Mouse (Mus musculus): ENCODE results near the gene Hspe1. TPM values are rescaled to one million over a fixed set of nuclear protein-coding genes. Genes with fewer than 3 reads are reported as not detected.

Gene Hspe1
- polyA plus RNA-seq, 1 experiment from 2014 or later, result 435 TPM

- no peak overlapping the region for H3K4me3 ChIP-seq (ENCODE audit: low read depth, low read length)
Measured at GRCm38 (mm10) chr1:55129716-55130115, 41.8 kb downstream of the Hspe1 start.

GRCm38 (mm10) chr1:55130190-55130916 is 42.4 kb downstream of the Hspe1 start:
- H3K4me1 ChIP-seq (ENCODE audit: insufficient read depth), result peaks cover 16% of the 10 kb centered on the region
- ATAC-seq (ENCODE audit: insufficient read depth) (no peak), DNase-seq (no peak)
- peak overlapping the region; percentile 73 for H3K4me2 ChIP-seq
- no peaks in the 10 kb centered on the region for H3K27me3 ChIP-seq (ENCODE audit: insufficient read depth, low read length)
- peak overlapping the region; percentile 98 for H3K27ac ChIP-seq (ENCODE audit: low read depth)
- no peak for TF ChIP-seq CTCF (IDR thresholded peaks at IDR 0.05; ENCODE audit: low read depth)
- H3K9me3 ChIP-seq (ENCODE audit: low read depth, low read length), result no peaks in the 10 kb centered on the region
- no peaks in the 10 kb centered on the region for H3K36me3 ChIP-seq (ENCODE audit: insufficient read depth)
- peak overlapping the region; percentile 97 for H3K4me3 ChIP-seq (ENCODE audit: low read depth, low read length)
- H3K9ac ChIP-seq, result peak overlapping the region; percentile 53
- WGBS, result 58% methylated on average over 10 of the region's 10 CpGs

More at GRCm38 (mm10) chr1:55129716-55130115, 41.8 kb downstream of the Hspe1 start:
- Histone ChIP-seq H3K4me2 (no peak overlapping the region), H3K27ac (ENCODE audit: low read depth) (no peak overlapping the region), H3K36me3 (ENCODE audit: insufficient read depth) (no peaks in the 10 kb centered on the region), H3K27me3 (ENCODE audit: insufficient read depth, low read length) (no peaks in the 10 kb centered on the region), H3K4me1 (ENCODE audit: insufficient read depth) (peaks cover 16% of the 10 kb centered on the region), H3K9me3 (ENCODE audit: low read depth, low read length) (no peaks in the 10 kb centered on the region), H3K9ac (no peak overlapping the region)
- TF ChIP-seq CTCF (IDR thresholded peaks at IDR 0.05; ENCODE audit: low read depth), result no peak
- ATAC-seq (ENCODE audit: insufficient read depth) (no peak), DNase-seq (no peak)
- 90% methylated on average over 5 of the region's 5 CpGs for WGBS

- H3K4me2 ChIP-seq, result peak within 1 kb of the TSS; percentile 73
- DNase-seq (peak; percentile 97), ATAC-seq (ENCODE audit: insufficient read depth) (peak; percentile 97)
- H3K4me3 ChIP-seq (ENCODE audit: low read depth, low read length), result peak within 1 kb of the TSS; percentile 97
- H3K27me3 ChIP-seq (ENCODE audit: insufficient read depth, low read length), result no peaks in the 10 kb centered on the region
- H3K9ac ChIP-seq, result peak within 1 kb of the TSS; percentile 99
- peak within 1 kb of the TSS; percentile 98 for H3K27ac ChIP-seq (ENCODE audit: low read depth)
- peaks cover 5% of the 10 kb centered on the region; the same call in 1 of the 2 replicates for H3K36me3 ChIP-seq (ENCODE audit: insufficient read depth)
- WGBS, result under 1% methylated on average over 41 of the region's 42 CpGs
- no peak for TF ChIP-seq CTCF (IDR thresholded peaks at IDR 0.05; ENCODE audit: low read depth)
- no peaks in the 10 kb centered on the region for H3K9me3 ChIP-seq (ENCODE audit: low read depth, low read length)
- peaks cover 16% of the 10 kb centered on the region for H3K4me1 ChIP-seq (ENCODE audit: insufficient read depth)
Measured at GRCm38 (mm10) chr1:55130943-55131401, 43.0 kb downstream of the Hspe1 start, which contains the start of gene Mob4. Mob4 (plus strand) TSS chr1:55131231.

- WGBS, result under 1% methylated on average over 47 of the region's 47 CpGs
- Histone ChIP-seq H3K4me3 (ENCODE audit: low read depth, low read length) (peak overlapping the region; percentile 97), H3K27ac (ENCODE audit: low read depth) (peak overlapping the region; percentile 98), H3K9me3 (ENCODE audit: low read depth, low read length) (no peaks in the 10 kb centered on the region), H3K27me3 (ENCODE audit: insufficient read depth, low read length) (no peaks in the 10 kb centered on the region), H3K4me2 (peak overlapping the region; percentile 73), H3K9ac (peak overlapping the region; percentile 99), H3K4me1 (ENCODE audit: insufficient read depth) (peaks cover 16% of the 10 kb centered on the region), H3K36me3 (ENCODE audit: insufficient read depth) (peaks cover 5% of the 10 kb centered on the region; the same call in 1 of the 2 replicates)
- no peak for DNase-seq
- peak; percentile 86 for ATAC-seq (ENCODE audit: insufficient read depth)
- TF ChIP-seq CTCF (IDR thresholded peaks at IDR 0.05; ENCODE audit: low read depth), result no peak
Measured at GRCm38 (mm10) chr1:55131424-55132014, 43.6 kb downstream of the Hspe1 start.

GRCm38 (mm10) chr1:55132308-55132707 is 44.4 kb downstream of the Hspe1 start:
- Histone ChIP-seq H3K27me3 (ENCODE audit: insufficient read depth, low read length) (no peaks in the 10 kb centered on the region), H3K4me2 (peak overlapping the region; percentile 73), H3K4me3 (ENCODE audit: low read depth, low read length) (peak overlapping the region; percentile 97), H3K9ac (peak overlapping the region; percentile 99), H3K36me3 (ENCODE audit: insufficient read depth) (peaks cover 5% of the 10 kb centered on the region; the same call in 1 of the 2 replicates), H3K27ac (ENCODE audit: low read depth) (no peak overlapping the region), H3K9me3 (ENCODE audit: low read depth, low read length) (no peaks in the 10 kb centered on the region), H3K4me1 (ENCODE audit: insufficient read depth) (peaks cover 16% of the 10 kb centered on the region)
- 54% methylated on average over 4 of the region's 4 CpGs for WGBS
- no peak for TF ChIP-seq CTCF (IDR thresholded peaks at IDR 0.05; ENCODE audit: low read depth)
- DNase-seq (no peak), ATAC-seq (ENCODE audit: insufficient read depth) (no peak)

GRCm38 (mm10) chr1:55133173-55133572 is 45.2 kb downstream of the Hspe1 start:
- Histone ChIP-seq H3K9ac (no peak overlapping the region), H3K27ac (ENCODE audit: low read depth) (no peak overlapping the region), H3K4me1 (ENCODE audit: insufficient read depth) (peaks cover 16% of the 10 kb centered on the region), H3K4me3 (ENCODE audit: low read depth, low read length) (no peak overlapping the region), H3K9me3 (ENCODE audit: low read depth, low read length) (no peaks in the 10 kb centered on the region), H3K4me2 (peak overlapping the region; percentile 27; the same call in 1 of the 2 replicates), H3K36me3 (ENCODE audit: insufficient read depth) (peaks cover 9% of the 10 kb centered on the region), H3K27me3 (ENCODE audit: insufficient read depth, low read length) (no peaks in the 10 kb centered on the region)
- no peak for TF ChIP-seq CTCF (IDR thresholded peaks at IDR 0.05; ENCODE audit: low read depth)
- DNase-seq (no peak), ATAC-seq (ENCODE audit: insufficient read depth) (no peak)
- WGBS, result 60% methylated on average over 2 of the region's 2 CpGs

GRCm38 (mm10) chr1:55134301-55134700 is 46.4 kb downstream of the Hspe1 start:
- Histone ChIP-seq H3K27ac (ENCODE audit: low read depth) (no peak overlapping the region), H3K9ac (no peak overlapping the region), H3K27me3 (ENCODE audit: insufficient read depth, low read length) (no peaks in the 10 kb centered on the region), H3K36me3 (ENCODE audit: insufficient read depth) (peaks cover 12% of the 10 kb centered on the region), H3K4me3 (ENCODE audit: low read depth, low read length) (no peak overlapping the region), H3K9me3 (ENCODE audit: low read depth, low read length) (no peaks in the 10 kb centered on the region), H3K4me1 (ENCODE audit: insufficient read depth) (peaks cover 16% of the 10 kb centered on the region), H3K4me2 (no peak overlapping the region)
- no peak for DNase-seq
- no peak for ATAC-seq (ENCODE audit: insufficient read depth)
- no peak for TF ChIP-seq CTCF (IDR thresholded peaks at IDR 0.05; ENCODE audit: low read depth)
- 93% methylated on average over 3 of the region's 3 CpGs for WGBS

All from lung, embryonic 14.5 days (tissue).